Mouse (Mus musculus): Measurements from ENCODE around the gene Mcf2l. TPM values are rescaled to one million over a fixed set of nuclear protein-coding genes. Genes with fewer than 3 reads are reported as not detected.

Gene Mcf2l
- total RNA-seq (2023): 0.38 TPM

GRCm38 (mm10) chr8:12873357-12874046, at the start of gene Mcf2l:
Mcf2l (plus strand) TSS chr8:12873806.

DNA sequence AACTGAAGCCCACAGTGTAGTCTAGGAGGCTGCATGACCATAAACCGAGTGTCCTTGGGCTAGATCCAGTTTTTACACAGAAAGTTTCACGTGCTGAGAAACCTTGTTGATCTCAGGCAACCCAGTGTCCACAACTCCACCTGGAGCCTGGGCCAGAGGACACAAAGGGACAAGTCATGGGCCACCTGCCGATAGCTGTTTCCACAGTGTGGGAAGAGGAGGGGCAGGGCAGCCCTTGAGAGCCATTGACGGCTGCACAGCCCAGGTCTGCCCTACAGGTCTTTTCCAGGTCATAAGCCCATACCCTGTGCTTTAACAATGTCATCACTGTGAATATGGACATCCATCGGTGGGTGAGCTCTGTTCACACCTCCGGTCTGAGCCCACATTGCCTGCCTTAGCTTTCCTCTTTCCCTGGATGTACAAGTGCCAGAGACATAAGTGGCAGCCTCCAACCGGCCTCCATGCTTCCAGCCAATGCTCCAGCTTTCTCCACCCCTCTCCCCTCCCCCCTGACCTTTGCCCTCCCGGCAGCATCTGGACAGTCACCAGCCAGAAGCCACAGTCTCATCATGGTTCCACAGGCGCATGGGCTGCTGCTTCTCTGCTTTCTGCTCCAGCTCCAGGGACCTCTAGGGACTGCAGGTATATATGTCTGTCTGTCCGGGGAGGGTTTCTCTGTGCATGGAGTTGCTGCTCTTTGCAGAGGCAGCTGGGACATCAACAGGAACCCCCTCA, 152.1 kb downstream of the Mcf2l start, which contains the start of gene F7:
TSS of gene F7 (plus strand) at position 548 of the 738 bp plus-strand sequence.

DNA sequence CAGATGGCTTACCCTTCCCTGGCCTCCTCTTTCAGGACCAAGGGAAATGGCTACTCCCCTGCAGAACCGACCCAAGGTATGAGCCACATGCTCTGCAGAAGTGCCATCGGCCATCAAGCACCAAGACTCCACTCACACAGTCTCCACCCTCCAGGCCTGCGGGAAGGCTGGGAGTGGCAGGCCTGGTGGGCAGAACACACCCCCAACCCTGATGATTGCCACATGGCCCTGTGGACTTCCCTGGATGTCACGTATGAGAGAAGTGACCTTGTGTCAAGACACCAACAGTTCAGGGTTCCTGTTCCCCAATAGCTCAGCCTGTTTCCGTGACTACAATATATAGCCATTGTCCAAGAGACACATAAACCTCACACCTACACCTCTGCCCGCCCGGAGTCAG, 163.4 kb downstream of the Mcf2l start, which contains the start of gene F10:
TSS of gene F10 (plus strand) at position 294 of the 400 bp plus-strand sequence.

DNA sequence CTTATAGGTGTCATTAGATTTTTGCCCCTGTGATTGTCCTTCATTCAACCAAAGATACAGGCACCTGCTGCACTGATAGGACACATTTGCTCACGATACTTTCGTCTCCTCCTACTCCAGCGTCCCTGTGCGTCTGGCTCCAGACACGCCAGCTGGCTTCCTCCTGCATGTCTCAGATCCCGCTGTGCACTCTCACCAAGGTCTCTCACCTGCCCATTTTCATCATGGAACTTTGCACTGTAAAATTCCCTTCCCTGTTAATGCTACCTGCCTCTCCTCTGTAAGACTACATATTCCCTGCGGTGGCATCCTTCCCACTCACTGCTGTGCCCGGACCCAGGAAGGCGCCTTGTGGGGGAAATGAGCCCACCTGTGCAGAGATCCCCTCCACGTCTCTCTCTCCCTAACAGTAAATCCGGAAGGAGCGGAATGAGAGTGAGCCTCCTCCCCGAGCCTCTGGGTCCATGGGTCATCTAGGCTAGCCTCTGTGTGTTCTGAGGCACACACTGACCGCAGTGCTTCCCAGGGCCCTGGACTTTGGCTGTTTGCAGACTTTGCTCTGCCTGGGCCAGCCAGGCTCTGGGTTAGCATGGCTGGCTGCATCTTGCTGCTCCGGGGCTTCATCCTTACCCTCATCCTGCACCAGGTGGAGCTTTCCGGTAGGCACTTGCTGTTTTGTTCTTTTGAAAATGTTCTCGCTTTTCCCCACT, 187.0 kb downstream of the Mcf2l start, which contains the start of gene Proz:
TSS of gene Proz (plus strand) at position 474 of the 710 bp plus-strand sequence.

Other genes with a start within 250 kb of the Mcf2l start
- gene Tubgcp3, start 201.6 kb upstream of the Mcf2l start, total RNA-seq (2023): 61.7 TPM
- gene Atp11a, start 116.8 kb upstream of the Mcf2l start, total RNA-seq (2023): 49.0 TPM
- not detected for gene F7, start 152.2 kb downstream of the Mcf2l start, total RNA-seq (2023)
- not detected for gene F10, start 163.5 kb downstream of the Mcf2l start, total RNA-seq (2023)
- gene Proz, start 187.1 kb downstream of the Mcf2l start, total RNA-seq (2023): not detected
- 38.9 TPM for gene Pcid2, start 231.7 kb downstream of the Mcf2l start, total RNA-seq (2023)
- gene Cul4a, start 231.8 kb downstream of the Mcf2l start, total RNA-seq (2023): 42.4 TPM

Data from CD4-positive naive resting alpha-beta T cell, adult 57 days (primary cell).